Mouse (Mus musculus): Measurements from ENCODE around the gene Taf15. TPM values are rescaled to one million over a fixed set of nuclear protein-coding genes. Genes with fewer than 3 reads are reported as not detected.
"Not testable (repeated sequence)": the region's sequence is repeated elsewhere in the genome, so short reads cannot be mapped to it uniquely, and the experiment has no call there.

Taf15 gene
- total and polyA plus RNA-seq, 2 experiments from 2014 or later = 9.6 to 18.2 TPM

DNA sequence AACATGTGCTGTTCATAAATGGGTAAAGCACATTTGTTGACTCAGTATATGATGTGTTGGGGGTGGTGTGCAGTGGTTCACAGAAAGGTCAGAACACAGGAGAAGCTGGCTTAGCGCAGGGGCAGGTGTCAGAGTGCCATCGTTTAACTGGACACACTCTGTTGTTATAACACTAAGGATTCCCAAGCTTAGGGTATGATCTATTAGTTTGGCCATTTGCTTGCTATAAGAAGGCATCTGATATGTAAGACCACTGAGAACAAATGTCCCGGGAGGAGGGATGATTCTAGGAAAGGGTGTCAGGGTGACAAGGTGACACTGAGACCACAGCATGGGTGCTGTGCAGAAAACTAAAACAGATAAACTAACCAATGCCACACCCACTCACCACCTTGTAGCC is 63.9 kb downstream of the Taf15 start:
- ATAC-seq (ENCODE audit: low FRiP score) = no peak
- TF ChIP-seq CTCF (IDR thresholded peaks at IDR 0.05) = no peak

DNA sequence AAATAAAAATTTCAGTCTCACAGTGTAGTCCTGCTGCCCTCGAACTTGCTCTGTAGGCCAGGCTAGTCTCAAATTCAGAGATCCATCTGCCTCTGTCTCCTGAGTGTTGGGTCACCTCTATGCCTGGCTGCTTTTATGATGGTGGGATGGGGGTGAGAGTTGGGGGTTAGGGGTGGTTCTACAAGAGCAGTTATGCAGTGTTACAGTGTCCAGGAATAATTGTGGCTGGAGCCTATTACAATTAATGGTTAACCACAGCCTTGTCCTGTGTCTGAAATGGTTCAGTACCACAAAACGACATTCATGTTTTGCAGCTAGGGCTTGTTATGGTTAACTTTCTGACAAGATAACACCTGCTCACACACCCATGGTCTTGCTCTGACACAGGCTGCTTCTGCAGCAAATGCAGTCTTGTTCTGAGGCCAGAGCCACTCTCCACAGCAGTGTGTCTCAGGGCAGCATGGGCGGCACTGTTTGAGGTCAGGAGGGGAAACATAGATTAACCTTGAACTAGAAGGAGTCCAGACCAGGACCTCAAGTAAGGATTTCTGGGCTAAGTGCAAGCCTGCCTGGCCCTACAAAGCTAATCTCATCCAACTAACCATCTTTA is 65.9 kb downstream of the Taf15 start:
- H3K9me3 ChIP-seq (ENCODE audit: low read length) = no peaks in the 10 kb centered on the region
- H3K4me1 ChIP-seq (ENCODE audit: insufficient read depth, low read length) = no peaks in the 10 kb centered on the region
- H3K27me3 ChIP-seq (ENCODE audit: insufficient read depth, low read length) = no peaks in the 10 kb centered on the region
- no peak overlapping the region for H3K9ac ChIP-seq (replicated peaks; ENCODE audit: low read length, poor library complexity, severe bottlenecking)
- no peak overlapping the region for H3K4me2 ChIP-seq (ENCODE audit: low read depth, low read length, poor library complexity, severe bottlenecking)
- TF ChIP-seq CTCF (IDR thresholded peaks at IDR 0.05) = no peak
- H3K4me3 ChIP-seq (ENCODE audit: low read depth, low read length) = no peak overlapping the region
- 86% methylated on average over 3 of the region's 3 CpGs for WGBS
- ATAC-seq (ENCODE audit: low FRiP score) (no peak), DNase-seq (ENCODE audit: low spot score) (no peak)
- no peaks in the 10 kb centered on the region for H3K36me3 ChIP-seq (ENCODE audit: insufficient read depth, low read length)
- no peak overlapping the region for H3K27ac ChIP-seq (ENCODE audit: low read depth, low read length)

More for the DNA sequence above, 63.9 kb downstream of the Taf15 start:
- no peak overlapping the region for H3K4me2 ChIP-seq (ENCODE audit: low read depth, low read length, poor library complexity, severe bottlenecking)
- no peak overlapping the region for H3K27ac ChIP-seq (ENCODE audit: low read depth, low read length)
- no peaks in the 10 kb centered on the region for H3K27me3 ChIP-seq (ENCODE audit: insufficient read depth, low read length)
- H3K36me3 ChIP-seq (ENCODE audit: insufficient read depth, low read length) = no peaks in the 10 kb centered on the region
- H3K9me3 ChIP-seq (ENCODE audit: low read length) = no peaks in the 10 kb centered on the region
- WGBS = 92% methylated on average over 3 of the region's 3 CpGs
- no peaks in the 10 kb centered on the region for H3K4me1 ChIP-seq (ENCODE audit: insufficient read depth, low read length)
- DNase-seq (ENCODE audit: low spot score) = no peak
- no peak overlapping the region for H3K9ac ChIP-seq (replicated peaks; ENCODE audit: low read length, poor library complexity, severe bottlenecking)
- no peak overlapping the region for H3K4me3 ChIP-seq (ENCODE audit: low read depth, low read length)

DNA sequence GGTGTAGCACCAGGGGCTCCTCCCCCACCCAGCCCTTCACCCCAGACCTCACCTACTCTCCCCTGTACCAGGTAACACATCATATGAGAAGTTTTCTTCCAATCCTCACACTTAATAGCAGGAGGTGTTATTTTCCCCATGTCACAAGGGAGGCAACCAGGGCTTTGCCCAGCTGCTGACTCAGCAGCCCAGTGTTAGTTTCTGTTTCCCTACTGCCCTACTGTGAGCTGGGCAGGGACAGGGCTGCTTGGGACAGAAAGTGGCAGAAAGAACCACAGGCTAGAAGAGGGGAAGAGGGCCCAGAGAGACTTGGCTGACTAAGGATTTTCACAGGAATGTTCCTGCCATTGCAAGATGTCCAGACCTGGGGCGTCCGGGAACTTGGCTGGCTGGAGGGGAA is 68.0 kb downstream of the Taf15 start:
- H3K4me3 ChIP-seq (ENCODE audit: low read depth, low read length) = no peak overlapping the region
- H3K36me3 ChIP-seq (ENCODE audit: insufficient read depth, low read length) = no peaks in the 10 kb centered on the region
- no peaks in the 10 kb centered on the region for H3K9me3 ChIP-seq (ENCODE audit: low read length)
- no peak for TF ChIP-seq CTCF (IDR thresholded peaks at IDR 0.05)
- H3K9ac ChIP-seq (replicated peaks; ENCODE audit: low read length, poor library complexity, severe bottlenecking) = no peak overlapping the region
- 90% methylated on average over 2 of the region's 2 CpGs for WGBS
- ATAC-seq (ENCODE audit: low FRiP score) (no peak), DNase-seq (ENCODE audit: low spot score) (no peak)
- H3K27me3 ChIP-seq (ENCODE audit: insufficient read depth, low read length) = no peaks in the 10 kb centered on the region
- H3K4me2 ChIP-seq (ENCODE audit: low read depth, low read length, poor library complexity, severe bottlenecking) = no peak overlapping the region
- H3K27ac ChIP-seq (ENCODE audit: low read depth, low read length) = no peak overlapping the region
- no peaks in the 10 kb centered on the region for H3K4me1 ChIP-seq (ENCODE audit: insufficient read depth, low read length)

DNA sequence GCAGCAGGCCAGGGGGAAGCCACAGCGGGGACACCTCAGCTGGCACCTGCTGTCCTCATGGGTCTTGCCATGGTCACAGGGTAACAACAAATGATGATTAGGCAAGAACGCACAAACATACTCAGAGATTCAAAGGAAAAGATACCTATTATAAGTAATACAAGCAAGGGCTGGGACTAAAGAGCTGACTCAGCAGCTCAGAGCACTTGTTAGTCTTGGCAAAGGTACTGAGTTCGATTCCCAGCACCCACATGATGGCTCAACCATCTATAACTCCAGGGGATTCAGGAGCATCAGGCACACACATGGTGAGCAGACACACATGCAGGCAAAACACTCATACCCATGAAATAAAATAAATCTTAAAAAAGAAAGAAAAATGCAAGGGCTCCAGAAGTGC is 68.5 kb downstream of the Taf15 start:
- DNase-seq (ENCODE audit: low spot score) (no peak), ATAC-seq (ENCODE audit: low FRiP score) (no peak)
- H3K27ac ChIP-seq (ENCODE audit: low read depth, low read length) = no peak overlapping the region
- H3K27me3 ChIP-seq (ENCODE audit: insufficient read depth, low read length) = no peaks in the 10 kb centered on the region
- 82% methylated on average over 3 of the region's 3 CpGs for WGBS
- no peak overlapping the region for H3K9ac ChIP-seq (replicated peaks; ENCODE audit: low read length, poor library complexity, severe bottlenecking)
- H3K4me2 ChIP-seq (ENCODE audit: low read depth, low read length, poor library complexity, severe bottlenecking) = no peak overlapping the region
- no peaks in the 10 kb centered on the region for H3K4me1 ChIP-seq (ENCODE audit: insufficient read depth, low read length)
- no peaks in the 10 kb centered on the region for H3K9me3 ChIP-seq (ENCODE audit: low read length)
- no peak overlapping the region for H3K4me3 ChIP-seq (ENCODE audit: low read depth, low read length)
- H3K36me3 ChIP-seq (ENCODE audit: insufficient read depth, low read length) = no peaks in the 10 kb centered on the region
- no peak for TF ChIP-seq CTCF (IDR thresholded peaks at IDR 0.05)

DNA sequence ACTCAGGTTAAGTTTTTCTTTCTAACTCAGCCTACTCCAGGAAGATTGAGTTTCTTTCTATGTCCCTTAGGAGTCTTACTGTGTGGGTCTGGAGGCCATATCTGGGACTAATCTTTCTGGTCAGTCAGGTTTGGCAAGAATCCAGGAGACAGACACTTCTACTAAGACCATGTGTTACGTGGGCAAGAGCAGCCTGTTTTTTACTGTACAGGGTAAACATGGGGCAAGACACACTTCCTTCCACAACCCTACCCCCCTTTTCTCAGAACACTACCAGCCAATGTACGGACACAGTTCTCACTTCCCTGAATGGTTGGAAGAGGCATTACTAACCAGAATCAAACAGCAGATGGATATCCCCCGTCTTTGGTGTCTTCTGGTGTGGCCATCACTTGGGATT is 71.3 kb downstream of the Taf15 start:
- H3K9me3 ChIP-seq (ENCODE audit: low read length) = no peaks in the 10 kb centered on the region
- ATAC-seq (ENCODE audit: low FRiP score) = no peak
- H3K4me2 ChIP-seq (ENCODE audit: low read depth, low read length, poor library complexity, severe bottlenecking) = no peak overlapping the region
- H3K4me1 ChIP-seq (ENCODE audit: insufficient read depth, low read length) = no peaks in the 10 kb centered on the region
- H3K27ac ChIP-seq (ENCODE audit: low read depth, low read length) = no peak overlapping the region
- H3K9ac ChIP-seq (replicated peaks; ENCODE audit: low read length, poor library complexity, severe bottlenecking) = no peak overlapping the region
- H3K27me3 ChIP-seq (ENCODE audit: insufficient read depth, low read length) = no peaks in the 10 kb centered on the region
- H3K36me3 ChIP-seq (ENCODE audit: insufficient read depth, low read length) = no peaks in the 10 kb centered on the region
- no peak overlapping the region for H3K4me3 ChIP-seq (ENCODE audit: low read depth, low read length)
- TF ChIP-seq CTCF (IDR thresholded peaks at IDR 0.05) = no peak
- no peak for DNase-seq (ENCODE audit: low spot score)
- WGBS = 70% methylated on average over 3 of the region's 3 CpGs

DNA sequence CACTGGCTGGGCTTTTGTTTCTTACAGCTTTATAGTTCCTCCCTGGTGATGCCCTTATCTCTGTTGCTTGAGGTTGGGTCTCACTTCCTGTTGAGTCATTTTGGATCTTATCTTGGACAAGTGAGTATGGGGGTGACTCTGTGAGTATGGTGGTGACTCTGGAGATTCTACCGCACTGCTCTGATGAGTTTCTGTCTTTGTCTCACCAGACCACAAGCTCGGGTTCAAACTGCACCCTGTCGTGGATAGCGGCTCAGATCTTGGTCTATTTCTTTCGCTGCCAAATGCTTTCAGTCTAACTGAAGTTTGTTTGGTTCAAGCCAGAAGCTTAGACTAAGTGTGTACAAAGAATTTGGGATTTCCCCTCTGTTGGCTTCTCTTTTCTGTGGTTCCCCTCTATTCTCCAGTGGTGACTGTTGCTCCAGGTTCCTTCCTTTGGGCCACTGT is 77.3 kb downstream of the Taf15 start:
- DNase-seq (ENCODE audit: low spot score) (no peak), ATAC-seq (ENCODE audit: low FRiP score) (no peak)
- no peak overlapping the region for H3K9ac ChIP-seq (replicated peaks; ENCODE audit: low read length, poor library complexity, severe bottlenecking)
- H3K4me2 ChIP-seq (ENCODE audit: low read depth, low read length, poor library complexity, severe bottlenecking) = no peak overlapping the region
- WGBS = 91% methylated on average over 5 of the region's 5 CpGs
- no peak for TF ChIP-seq CTCF (IDR thresholded peaks at IDR 0.05)
- no peaks in the 10 kb centered on the region for H3K27me3 ChIP-seq (ENCODE audit: insufficient read depth, low read length)
- no peaks in the 10 kb centered on the region for H3K36me3 ChIP-seq (ENCODE audit: insufficient read depth, low read length)
- H3K4me3 ChIP-seq (ENCODE audit: low read depth, low read length) = no peak overlapping the region
- no peaks in the 10 kb centered on the region for H3K9me3 ChIP-seq (ENCODE audit: low read length)
- H3K4me1 ChIP-seq (ENCODE audit: insufficient read depth, low read length) = no peaks in the 10 kb centered on the region
- no peak overlapping the region for H3K27ac ChIP-seq (ENCODE audit: low read depth, low read length)

DNA sequence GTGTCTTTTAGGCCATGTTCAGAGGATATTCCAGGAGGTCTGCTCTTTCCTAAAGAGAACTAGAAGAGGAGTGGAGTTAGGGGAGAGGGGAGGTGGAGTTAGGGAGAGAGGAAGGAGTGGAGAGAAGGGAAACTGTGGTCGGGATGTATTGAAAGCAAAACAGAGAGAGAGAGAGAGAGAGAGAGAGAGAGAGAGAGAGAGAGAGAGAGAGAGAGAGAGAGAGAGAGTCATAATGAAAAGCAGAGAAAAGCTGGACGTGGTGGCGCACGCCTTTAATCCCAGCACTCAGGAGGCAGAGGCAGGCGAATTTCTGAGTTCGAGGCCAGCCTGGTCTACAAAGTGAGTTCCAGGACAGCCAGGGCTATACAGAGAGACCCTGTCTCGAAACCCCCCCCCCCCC is 78.2 kb downstream of the Taf15 start:
- WGBS = 83% methylated on average over 7 of the region's 7 CpGs
- ATAC-seq (ENCODE audit: low FRiP score); H3K36me3 ChIP-seq (ENCODE audit: insufficient read depth, low read length); H3K27me3 ChIP-seq (ENCODE audit: insufficient read depth, low read length); H3K4me3 ChIP-seq (ENCODE audit: low read depth, low read length); DNase-seq (ENCODE audit: low spot score); H3K27ac ChIP-seq (ENCODE audit: low read depth, low read length); H3K4me2 ChIP-seq (ENCODE audit: low read depth, low read length, poor library complexity, severe bottlenecking); H3K9ac ChIP-seq (replicated peaks; ENCODE audit: low read length, poor library complexity, severe bottlenecking); H3K9me3 ChIP-seq (ENCODE audit: low read length); H3K4me1 ChIP-seq (ENCODE audit: insufficient read depth, low read length): not testable (repeated sequence)
